Mouse (Mus musculus) embryonic facial prominence, embryonic 14.5 days (tissue): ENCODE measurements around the gene Car5a. TPM values are rescaled to one million over a fixed set of nuclear protein-coding genes. Genes with fewer than 3 reads are reported as not detected.
A peak's percentile ranks its signal among the peaks of the same experiment; 100 is the strongest.

Experiments
- ATAC-seq: fragments of 200-750 bp; cut with Nextera tagmentation; 2 replicates; pipeline ENCODE4 v1.8.0; 2017; ENCODE audit warnings: low read depth, moderate number of reproducible peaks, moderate TSS enrichment
- DNase-seq: peaks from one replicate; pipeline ENCODE4 v3.0.0-alpha.2; 2015; ENCODE audit warnings: low spot score
- H3K27ac ChIP-seq: fragments of 300-500 bp; sonication (generic); replicated peaks from 2 replicates; pipeline ENCODE4 v1.5.1; 2014; ENCODE audit warnings: low read depth, mild to moderate bottlenecking, low read length, moderate library complexity
- H3K27me3 ChIP-seq: fragments of 300-500 bp; sonication (generic); replicated peaks from 2 replicates; pipeline ENCODE4 v1.6.1; 2014; ENCODE audit warnings: low read length; ENCODE audit not compliant: control insufficient read depth, insufficient read depth
- H3K36me3 ChIP-seq: fragments of 300-500 bp; sonication (generic); 2 replicates; pipeline ENCODE4 v1.6.1; 2014; ENCODE audit warnings: low read length, mixed read lengths; ENCODE audit not compliant: control insufficient read depth, insufficient read depth
- H3K4me1 ChIP-seq: fragments of 300-500 bp; sonication (generic); 2 replicates; pipeline ENCODE4 v1.6.1; 2014; ENCODE audit warnings: antibody characterized with exemption, low read length; ENCODE audit not compliant: control insufficient read depth, insufficient read depth
- H3K4me2 ChIP-seq: fragments of 300-500 bp; sonication (generic); 2 replicates; pipeline ENCODE4 v1.6.1; 2014; ENCODE audit warnings: low read depth, mild to moderate bottlenecking, low read length, moderate library complexity, mixed read lengths
- H3K4me3 ChIP-seq: fragments of 300-500 bp; sonication (generic); 2 replicates; pipeline ENCODE4 v1.5.1; 2014; ENCODE audit warnings: low read depth, mild to moderate bottlenecking, low read length
- H3K9ac ChIP-seq: fragments of 300-500 bp; sonication (generic); 2 replicates; pipeline ENCODE4 v1.6.1; 2014; ENCODE audit warnings: low read depth, mild to moderate bottlenecking, low read length, moderate library complexity, mixed read lengths
- H3K9me3 ChIP-seq: fragments of 300-500 bp; sonication (generic); 2 replicates; pipeline ENCODE4 v1.6.1; 2016; ENCODE audit warnings: low read length; ENCODE audit not compliant: control insufficient read depth
- WGBS: fragments of 180-500 bp; shearing (Covaris S2); extraction: QIAGEN DNeasy Blood & Tissue Kit; methylation state at CpG from one replicate; pipeline ENCODE4 v1.1.7; 2014; 5-methylcytosine and 5-hydroxymethylcytosine counted together
- polyA plus RNA-seq: library from polyadenylated mRNA; unstranded; fragments of >200 nt; fragmentation: Nextera tagmentation; extraction: Ambion mirVana; gene quantifications from 2 replicates; pipeline ENCODE4 v1.2.1, GENCODE M21; 2014

Gene Car5a
- polyA plus RNA-seq, 1 experiment from 2014 or later: not detected

GRCm38 (mm10) chr8:121922101-121922500, 22.6 kb downstream of the Car5a start:
- H3K9me3 ChIP-seq: no peaks in the 10 kb centered on the region
- no peak overlapping the region for H3K27ac ChIP-seq
- H3K4me3 ChIP-seq: no peak overlapping the region
- no peak overlapping the region for H3K4me2 ChIP-seq
- no peaks in the 10 kb centered on the region for H3K36me3 ChIP-seq
- 44% methylated on average over 8 of the region's 8 CpGs for WGBS
- H3K4me1 ChIP-seq: no peaks in the 10 kb centered on the region
- ATAC-seq (peak; percentile 34; the same call in 1 of the 2 replicates), DNase-seq (peak; percentile 41)
- H3K27me3 ChIP-seq: no peaks in the 10 kb centered on the region
- H3K9ac ChIP-seq: no peak overlapping the region

DNA sequence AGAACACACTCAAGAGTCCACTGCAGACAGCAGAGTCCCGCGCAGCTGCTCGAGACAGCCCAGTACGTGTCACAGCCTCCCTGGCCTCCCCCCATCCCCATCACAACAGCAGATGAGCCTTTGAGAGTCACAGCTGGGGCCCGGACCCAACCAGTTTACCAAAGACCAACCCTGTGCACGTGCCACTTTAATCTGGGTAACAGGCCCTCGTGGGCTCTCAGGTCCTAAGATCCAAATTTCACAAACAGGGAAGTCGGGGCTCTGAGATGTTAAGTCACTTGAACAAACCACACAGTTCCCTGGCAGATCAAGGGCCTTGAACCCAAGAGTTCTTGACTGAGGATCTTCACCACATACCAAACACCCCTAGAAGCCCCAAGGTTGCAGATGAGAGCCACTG, 23.1 kb downstream of the Car5a start:
- Histone ChIP-seq H3K4me3 (no peak overlapping the region), H3K9me3 (no peaks in the 10 kb centered on the region), H3K4me1 (no peaks in the 10 kb centered on the region), H3K36me3 (no peaks in the 10 kb centered on the region), H3K27me3 (no peaks in the 10 kb centered on the region), H3K4me2 (no peak overlapping the region), H3K27ac (no peak overlapping the region), H3K9ac (no peak overlapping the region)
- DNase-seq (no peak), ATAC-seq (no peak)
- WGBS: 70% methylated on average over 8 of the region's 8 CpGs

DNA sequence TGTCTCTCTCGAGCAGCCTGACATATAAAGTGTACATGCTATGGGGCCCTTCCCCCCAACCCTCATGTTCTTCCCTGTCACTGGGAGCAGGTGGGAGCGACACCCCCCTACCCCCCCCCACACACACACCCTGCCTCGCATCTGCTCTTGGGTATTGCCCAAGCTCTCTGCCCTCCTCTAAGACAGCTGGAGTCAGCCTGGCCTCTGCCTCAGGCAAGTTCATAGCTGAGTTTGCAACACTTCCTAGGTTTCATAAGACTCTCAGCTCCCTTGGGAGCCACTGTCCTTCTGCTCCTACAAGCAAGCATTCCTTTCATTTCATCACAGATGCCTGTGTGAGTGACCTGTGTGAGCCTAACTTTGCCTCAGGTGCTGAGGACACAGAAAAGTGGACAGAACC, 25.0 kb downstream of the Car5a start:
- H3K27me3 ChIP-seq: no peaks in the 10 kb centered on the region
- H3K4me3 ChIP-seq: no peak overlapping the region
- H3K36me3 ChIP-seq: no peaks in the 10 kb centered on the region
- DNase-seq (peak; percentile 72), ATAC-seq (no peak; the same call in 1 of the 2 replicates)
- WGBS: 26% methylated on average over 3 of the region's 3 CpGs
- no peak overlapping the region for H3K27ac ChIP-seq
- H3K9me3 ChIP-seq: no peaks in the 10 kb centered on the region
- no peak overlapping the region for H3K4me2 ChIP-seq
- no peak overlapping the region for H3K9ac ChIP-seq
- H3K4me1 ChIP-seq: no peaks in the 10 kb centered on the region

GRCm38 (mm10) chr8:121919158-121919557, 25.5 kb downstream of the Car5a start:
- H3K36me3 ChIP-seq: no peaks in the 10 kb centered on the region
- H3K4me2 ChIP-seq: no peak overlapping the region
- no peak for DNase-seq
- ATAC-seq: no peak
- no peaks in the 10 kb centered on the region for H3K9me3 ChIP-seq
- WGBS: 54% methylated on average over 4 of the region's 4 CpGs
- H3K4me3 ChIP-seq: no peak overlapping the region
- no peaks in the 10 kb centered on the region for H3K4me1 ChIP-seq
- no peak overlapping the region for H3K27ac ChIP-seq
- H3K9ac ChIP-seq: no peak overlapping the region
- no peaks in the 10 kb centered on the region for H3K27me3 ChIP-seq

GRCm38 (mm10) chr8:121913378-121913777, 31.3 kb downstream of the Car5a start:
- Histone ChIP-seq H3K27ac (no peak overlapping the region), H3K4me1 (0 out of 2 replicates have a peak, but pooled peaks cover under 1% of the 10 kb centered on the region), H3K4me3 (no peak overlapping the region), H3K27me3 (no peaks in the 10 kb centered on the region; the same call in 1 of the 2 replicates), H3K9ac (no peak overlapping the region), H3K4me2 (no peak overlapping the region), H3K9me3 (no peaks in the 10 kb centered on the region), H3K36me3 (no peaks in the 10 kb centered on the region)
- WGBS: 72% methylated on average over 6 of the region's 8 CpGs
- DNase-seq (no peak), ATAC-seq (no peak)

GRCm38 (mm10) chr8:121912831-121913230, 31.9 kb downstream of the Car5a start:
- ATAC-seq: no peak
- H3K4me1 ChIP-seq: peaks cover 6% of the 10 kb centered on the region; the same call in 1 of the 2 replicates
- no peaks in the 10 kb centered on the region for H3K9me3 ChIP-seq
- no peak overlapping the region for H3K4me2 ChIP-seq
- no peak for DNase-seq
- H3K27me3 ChIP-seq: no peaks in the 10 kb centered on the region; the same call in 1 of the 2 replicates
- H3K36me3 ChIP-seq: no peaks in the 10 kb centered on the region
- no peak overlapping the region for H3K27ac ChIP-seq
- no peak overlapping the region for H3K4me3 ChIP-seq
- no peak overlapping the region for H3K9ac ChIP-seq
- WGBS: 68% methylated on average over 3 of the region's 3 CpGs

- WGBS: 71% methylated on average over 7 of the region's 7 CpGs
- H3K4me2 ChIP-seq: no peak overlapping the region
- no peaks in the 10 kb centered on the region; the same call in 1 of the 2 replicates for H3K27me3 ChIP-seq
- no peaks in the 10 kb centered on the region for H3K9me3 ChIP-seq
- H3K9ac ChIP-seq: no peak overlapping the region
- H3K4me3 ChIP-seq: no peak overlapping the region
- no peak for ATAC-seq
- no peaks in the 10 kb centered on the region for H3K36me3 ChIP-seq
- no peak for DNase-seq
- no peak overlapping the region for H3K27ac ChIP-seq
- H3K4me1 ChIP-seq: peaks cover 7% of the 10 kb centered on the region; the same call in 1 of the 2 replicates
Observed at GRCm38 (mm10) chr8:121911987-121912386, 32.7 kb downstream of the Car5a start.

DNA sequence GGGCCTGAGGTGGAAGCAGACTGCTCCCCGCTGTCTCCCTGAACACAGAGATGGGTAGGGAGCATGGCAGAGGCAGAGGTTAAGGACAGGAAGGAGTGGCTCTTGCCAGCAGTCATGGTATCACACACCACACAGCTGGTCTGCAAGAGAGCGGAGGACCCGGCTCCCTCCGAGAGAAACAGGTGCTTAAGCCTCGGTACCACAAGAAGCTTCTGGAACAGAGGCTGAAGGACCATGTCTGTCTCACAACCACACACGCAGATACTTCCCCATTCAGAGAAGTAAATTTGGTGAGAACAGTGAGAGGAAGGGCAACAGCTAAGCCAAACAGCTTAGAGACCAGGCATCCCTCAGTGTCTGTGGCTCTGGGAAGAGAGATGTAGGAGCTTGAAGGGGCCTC, 33.3 kb downstream of the Car5a start:
- 81% methylated on average over 6 of the region's 6 CpGs for WGBS
- H3K9ac ChIP-seq: no peak overlapping the region
- H3K9me3 ChIP-seq: no peaks in the 10 kb centered on the region
- no peak overlapping the region for H3K27ac ChIP-seq
- no peak overlapping the region for H3K4me3 ChIP-seq
- no peaks in the 10 kb centered on the region; the same call in 1 of the 2 replicates for H3K27me3 ChIP-seq
- no peak overlapping the region for H3K4me2 ChIP-seq
- H3K36me3 ChIP-seq: no peaks in the 10 kb centered on the region
- DNase-seq (no peak), ATAC-seq (no peak)
- H3K4me1 ChIP-seq: peaks cover 7% of the 10 kb centered on the region

DNA sequence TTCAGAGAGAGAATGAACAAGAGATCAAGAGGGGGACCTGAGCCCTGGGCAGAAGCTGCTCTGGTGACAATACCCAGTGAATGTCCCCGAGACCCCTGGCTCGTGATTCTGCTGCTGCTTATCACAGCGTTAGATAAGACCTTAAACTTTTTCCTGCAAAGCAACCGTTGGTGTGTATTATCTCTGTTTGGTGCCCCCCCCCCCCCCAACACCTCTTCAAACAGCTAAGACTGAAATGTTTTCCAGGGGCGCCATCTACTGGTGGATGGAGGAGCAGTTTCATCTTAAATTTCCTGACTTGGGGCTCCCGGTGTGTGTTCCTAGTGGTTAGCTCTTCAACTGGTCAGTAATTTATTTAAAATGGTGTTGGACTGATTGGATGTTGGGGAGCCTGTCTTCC, 35.0 kb downstream of the Car5a start:
- Histone ChIP-seq H3K9me3 (no peaks in the 10 kb centered on the region), H3K27ac (no peak overlapping the region), H3K27me3 (no peaks in the 10 kb centered on the region; the same call in 1 of the 2 replicates), H3K4me2 (no peak overlapping the region), H3K36me3 (no peaks in the 10 kb centered on the region), H3K4me1 (peaks cover 18% of the 10 kb centered on the region), H3K4me3 (no peak overlapping the region), H3K9ac (no peak overlapping the region)
- 9% methylated on average over 6 of the region's 6 CpGs for WGBS
- ATAC-seq (no peak), DNase-seq (peak; percentile 76)
